Mouse (Mus musculus) liver, adult (tissue): Measurements from ENCODE around the gene Ntn4.

ENCODE experiments used
- GATA4 ChIP-seq: IDR thresholded peaks from 2 replicates; pipeline ENCODE4 v1.6.1; 2014; ENCODE audit warnings: mild to moderate bottlenecking, low read length; ENCODE audit not compliant: insufficient replicate concordance

Ntn4 gene

DNA sequence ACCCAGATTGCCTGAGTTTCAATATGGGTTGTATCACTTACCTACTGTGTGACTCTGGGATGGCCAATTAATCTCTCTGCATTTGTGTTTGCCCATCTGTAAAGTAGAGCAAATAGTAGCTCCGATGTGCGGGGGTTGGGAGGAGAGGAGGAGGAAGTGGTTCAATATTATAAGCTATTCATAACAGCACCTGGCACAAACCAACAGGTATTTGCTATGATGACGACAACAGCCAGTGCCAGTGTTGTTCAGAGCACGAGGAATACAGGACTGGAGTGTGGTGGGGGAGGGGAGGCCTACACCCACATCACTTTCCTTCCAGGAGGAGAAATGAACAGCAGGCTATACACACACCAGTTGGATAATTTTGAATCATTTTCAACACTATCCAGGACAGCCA lies 119.2 kb downstream of the Ntn4 start:
- TF ChIP-seq GATA4, result no peak

DNA sequence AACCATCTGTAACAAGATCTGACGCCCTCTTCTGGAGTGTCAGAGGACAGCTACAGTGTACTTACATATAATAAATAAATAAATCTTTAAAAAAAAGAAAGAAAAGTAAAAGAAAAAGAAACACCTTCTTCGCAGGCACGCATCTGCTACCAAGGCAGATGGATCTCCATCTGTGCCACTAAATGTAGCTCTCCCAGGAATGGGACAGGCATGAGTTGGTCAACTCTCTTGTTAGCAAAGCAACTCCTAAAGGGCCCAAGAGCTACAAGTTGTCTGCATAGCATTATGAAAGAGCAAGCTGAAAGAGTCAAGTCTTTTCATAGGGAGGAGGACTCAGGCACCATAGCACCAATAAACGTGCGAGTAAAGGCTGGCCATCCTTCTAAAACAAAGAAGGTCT lies 119.9 kb downstream of the Ntn4 start:
- TF ChIP-seq GATA4, result no peak

DNA sequence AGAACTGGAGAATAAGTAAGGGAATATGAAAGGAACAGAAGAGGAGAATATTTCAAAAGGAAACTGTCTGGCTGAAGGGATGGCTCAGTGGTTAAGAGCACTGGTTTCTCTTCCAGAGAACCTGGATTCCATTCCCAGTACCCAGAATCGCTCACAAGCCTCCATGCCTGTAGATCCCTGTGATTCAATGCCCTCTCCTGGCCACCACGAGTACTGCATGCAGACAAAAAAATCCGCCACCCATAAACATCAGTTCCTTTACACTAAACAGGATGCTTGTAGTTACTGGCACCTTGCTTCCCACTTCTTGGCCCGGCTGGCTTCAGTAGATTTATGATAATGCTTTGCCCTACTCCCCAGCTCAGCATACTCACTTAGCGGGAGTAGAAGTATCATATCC lies 122.6 kb downstream of the Ntn4 start:
- TF ChIP-seq GATA4, result no peak

DNA sequence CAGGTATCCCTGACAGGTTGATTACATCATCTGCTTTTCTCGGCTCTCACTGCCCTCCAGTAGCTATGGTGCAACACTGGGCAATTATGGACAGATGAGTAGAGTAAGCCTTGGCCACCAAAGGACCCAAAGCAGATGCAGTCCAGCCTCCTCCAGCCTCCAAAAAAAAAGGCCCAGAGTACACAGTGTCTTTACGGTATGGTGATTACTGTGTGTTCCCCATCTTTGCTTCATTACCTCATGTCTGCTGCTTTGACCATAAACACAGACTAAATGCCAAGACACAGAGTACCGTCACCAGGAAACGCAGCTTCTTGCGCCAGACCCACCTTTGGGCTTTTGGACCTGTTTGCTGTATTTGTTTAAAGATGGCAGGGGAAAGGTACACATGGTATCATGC lies 125.7 kb downstream of the Ntn4 start:
- no peak for TF ChIP-seq GATA4

DNA sequence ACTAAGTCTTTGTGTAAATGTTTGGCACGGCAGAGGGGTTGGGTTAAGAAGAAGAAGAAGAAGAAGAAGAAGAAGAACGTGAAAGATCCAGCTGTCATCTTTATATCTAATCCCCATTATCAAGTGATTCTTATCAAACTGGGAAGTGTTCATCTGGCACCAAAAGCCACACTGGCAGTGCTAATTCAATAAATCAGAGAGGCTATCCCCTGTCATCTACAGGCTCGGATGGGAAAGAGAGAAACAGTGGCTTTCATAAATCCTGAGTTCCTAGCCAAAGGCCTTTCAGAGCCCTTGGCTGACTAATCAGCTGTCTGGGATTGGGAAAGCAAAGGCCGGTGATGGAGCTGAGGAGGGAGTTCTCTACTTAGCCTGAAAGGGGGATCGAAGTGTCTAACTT lies 126.8 kb downstream of the Ntn4 start:
- no peak for TF ChIP-seq GATA4

DNA sequence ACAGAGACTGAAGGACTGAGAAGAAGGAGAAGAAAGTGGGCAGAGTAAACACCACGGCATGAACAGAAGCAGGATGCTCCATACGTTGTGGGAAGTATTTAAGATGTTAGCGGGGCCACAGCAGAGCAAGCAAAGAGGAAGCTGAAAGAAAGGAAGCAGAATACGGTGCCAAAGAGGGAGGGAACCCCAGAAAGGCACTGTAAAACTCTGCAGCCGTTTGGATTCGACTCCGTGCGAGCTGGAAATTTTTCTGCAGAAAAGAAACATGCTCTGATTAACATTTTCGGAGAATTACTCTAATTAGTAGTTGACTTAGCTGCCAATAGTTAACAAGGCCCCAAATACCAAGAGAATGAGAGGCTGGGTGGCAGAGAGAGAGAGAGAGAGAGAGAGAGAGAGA lies 127.7 kb downstream of the Ntn4 start:
- no peak for TF ChIP-seq GATA4

DNA sequence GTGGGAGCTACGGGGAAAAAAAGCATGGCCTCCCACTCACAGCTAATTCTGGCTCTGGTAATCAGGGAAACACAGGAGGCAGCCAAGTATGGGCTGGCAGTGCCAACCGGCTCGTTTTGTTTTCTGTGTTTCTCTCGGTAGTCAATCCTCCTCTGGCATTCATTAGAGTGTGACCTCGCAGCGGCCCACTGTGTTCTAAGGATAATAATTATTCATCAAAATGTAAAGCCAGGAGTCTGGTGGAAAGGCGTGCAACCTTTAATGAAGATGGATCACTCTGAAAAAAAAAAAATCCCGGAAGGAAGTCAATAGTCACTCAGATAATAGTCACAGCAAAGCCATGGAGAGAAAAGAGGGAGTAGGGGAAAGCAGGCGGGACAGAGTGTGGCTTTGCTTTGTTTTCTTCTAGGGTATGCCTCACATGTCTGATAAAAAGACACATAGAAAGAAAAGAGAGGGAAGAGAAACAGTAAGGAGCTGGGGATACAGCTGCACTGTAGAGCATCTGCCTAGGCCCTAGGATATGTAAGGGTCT lies 131.5 kb downstream of the Ntn4 start:
- TF ChIP-seq GATA4, result no peak

DNA sequence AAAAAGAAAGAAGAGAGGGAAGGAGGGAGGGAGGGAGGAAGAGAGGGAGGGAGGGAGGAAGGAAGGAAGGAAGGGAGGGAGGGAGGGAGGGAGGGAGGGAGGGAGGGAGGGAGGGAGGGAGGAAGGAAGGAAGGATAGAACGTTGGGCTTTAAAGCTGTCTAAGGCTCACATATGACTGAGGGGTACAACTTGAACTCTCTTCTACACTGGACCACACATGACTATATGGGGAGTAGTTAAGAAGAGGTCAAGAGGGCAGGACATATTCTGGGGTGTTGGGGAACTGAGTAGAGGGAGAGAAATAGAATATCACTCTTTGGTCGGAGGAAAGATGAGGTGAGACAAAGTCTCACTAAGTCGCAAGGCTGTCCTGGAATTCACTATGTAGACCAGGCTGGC lies 132.0 kb downstream of the Ntn4 start:
- TF ChIP-seq GATA4, result no peak

DNA sequence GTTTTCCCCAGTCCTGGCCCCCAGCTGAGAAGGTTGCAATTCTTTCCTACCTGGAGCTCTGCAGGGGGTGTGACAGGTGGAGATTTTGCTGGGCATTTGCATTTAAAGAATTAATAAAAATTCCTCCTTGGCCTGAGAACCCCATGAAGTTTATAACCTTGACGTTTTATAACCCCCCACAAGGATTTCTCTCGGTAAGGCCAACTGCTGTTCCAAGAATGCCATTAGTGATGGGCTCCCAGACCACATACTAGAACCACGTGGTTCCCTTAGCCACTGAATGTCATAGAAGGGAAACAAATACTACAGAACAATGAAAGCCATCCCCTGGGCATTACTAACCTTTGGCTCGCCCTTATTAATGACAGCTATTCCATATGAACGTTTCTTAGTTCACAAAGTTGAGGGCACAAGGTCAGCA lies 136.3 kb downstream of the Ntn4 start:
- TF ChIP-seq GATA4, result no peak

DNA sequence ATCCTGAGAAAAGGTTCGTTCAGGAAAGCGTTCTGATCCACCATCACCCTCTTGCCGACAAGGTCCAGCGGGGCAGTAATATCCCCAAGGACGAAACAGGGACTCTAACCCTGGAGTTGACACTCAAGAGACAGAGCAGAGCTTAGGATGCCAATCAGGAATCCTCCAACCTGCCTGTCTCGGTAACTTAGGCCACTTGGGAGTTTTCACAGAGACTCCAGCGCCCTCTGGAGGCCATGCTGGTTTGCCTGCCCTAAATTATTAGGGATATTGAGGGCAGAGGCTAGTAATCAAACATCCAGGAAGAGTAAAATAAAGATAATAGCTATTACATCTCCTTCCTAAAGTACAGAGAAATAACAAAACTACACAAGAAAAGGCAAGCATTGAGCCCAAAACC lies 136.9 kb downstream of the Ntn4 start:
- TF ChIP-seq GATA4, result no peak

DNA sequence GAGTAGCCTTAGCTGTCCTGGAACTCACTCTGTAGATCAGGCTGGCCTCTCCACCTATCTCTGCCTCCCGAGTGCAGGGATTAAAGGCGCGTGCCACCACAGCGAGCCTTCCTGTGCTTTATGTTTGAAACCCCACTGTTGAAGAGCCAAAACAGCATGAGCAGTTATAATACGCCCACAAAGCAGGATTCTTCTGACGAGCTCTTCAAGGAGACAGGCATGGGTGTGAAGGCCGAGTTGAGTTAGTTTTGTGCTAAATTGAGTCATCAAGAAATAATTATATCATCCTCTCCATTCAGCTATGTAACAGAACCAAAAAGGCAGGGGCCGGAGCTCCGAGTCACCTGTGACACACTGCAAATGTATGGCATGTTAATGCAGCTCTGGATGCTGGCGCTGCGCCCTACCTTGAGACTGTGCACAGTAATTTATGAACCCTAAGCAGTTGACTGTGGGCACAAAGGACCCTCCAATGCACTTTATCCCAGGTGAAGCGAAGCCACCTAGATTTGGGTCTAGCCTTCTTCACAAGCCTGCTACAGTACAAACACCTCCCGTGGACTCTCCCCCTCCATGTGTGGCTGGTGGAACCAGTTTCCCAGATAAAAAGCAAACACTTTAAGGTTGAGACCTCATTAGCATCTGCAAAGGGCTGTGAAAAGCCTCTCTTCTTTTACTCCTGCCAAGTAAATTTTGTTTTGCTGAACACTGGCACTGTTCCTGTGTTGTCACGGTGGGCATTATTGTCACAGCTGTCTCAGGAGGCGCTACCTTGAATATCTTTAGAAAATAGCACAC lies 142.9 kb downstream of the Ntn4 start:
- no peak for TF ChIP-seq GATA4
